Mouse (Mus musculus) CD4-positive, CD25-positive, alpha-beta regulatory T cell, adult 2 months (primary cell): ENCODE results near the gene Mgp.
A peak's percentile ranks its signal among the peaks of the same experiment; 100 is the strongest.
"Not testable (repeated sequence)": the region's sequence is repeated elsewhere in the genome, so short reads cannot be mapped to it uniquely, and the experiment has no call there.

Experiments
- DNase-seq: peaks from one replicate; pipeline ENCODE4 v3.0.0-alpha.2; 2012; ENCODE audit warnings: low read depth, low spot score

Gene Mgp

GRCm38 (mm10) chr6:136898222-136898621 is 22.6 kb upstream of the Mgp start:
- DNase-seq = no peak

GRCm38 (mm10) chr6:136897789-136898188 is 22.2 kb upstream of the Mgp start:
- DNase-seq = no peak

GRCm38 (mm10) chr6:136894532-136895339 is 19.1 kb upstream of the Mgp start:
- DNase-seq = no peak

GRCm38 (mm10) chr6:136892002-136892401 is 16.4 kb upstream of the Mgp start:
- DNase-seq = no peak

- no peak for DNase-seq
These were observed 13.9 kb upstream of the Mgp start for GRCm38 (mm10) chr6:136889554-136889953.

GRCm38 (mm10) chr6:136889067-136889466 is 13.4 kb upstream of the Mgp start:
- no peak for DNase-seq

- DNase-seq = no peak
These were observed 12.2 kb upstream of the Mgp start for GRCm38 (mm10) chr6:136887854-136888253.

GRCm38 (mm10) chr6:136884766-136885165 is 9.1 kb upstream of the Mgp start:
- DNase-seq = not testable (repeated sequence)

GRCm38 (mm10) chr6:136883961-136884360 is 8.3 kb upstream of the Mgp start:
- DNase-seq = no peak

- DNase-seq = no peak
These were observed 7.8 kb upstream of the Mgp start for GRCm38 (mm10) chr6:136883431-136883915.

GRCm38 (mm10) chr6:136881678-136882077 is 6.1 kb upstream of the Mgp start:
- DNase-seq = no peak

GRCm38 (mm10) chr6:136874599-136874998 is 1.0 kb downstream of the Mgp start:
- DNase-seq = no peak

GRCm38 (mm10) chr6:136868921-136869320 is 6.7 kb downstream of the Mgp start:
- DNase-seq = no peak

GRCm38 (mm10) chr6:136866150-136866549 is 9.5 kb downstream of the Mgp start:
- DNase-seq = no peak

GRCm38 (mm10) chr6:136865360-136865759 is 10.3 kb downstream of the Mgp start:
- no peak for DNase-seq

- peak; percentile 70 for DNase-seq
These were observed 14.6 kb downstream of the Mgp start for GRCm38 (mm10) chr6:136861020-136861419.

- no peak for DNase-seq
These were observed 17.2 kb downstream of the Mgp start for GRCm38 (mm10) chr6:136858420-136858819.

GRCm38 (mm10) chr6:136857873-136858260 is 17.8 kb downstream of the Mgp start:
- no peak for DNase-seq

GRCm38 (mm10) chr6:136857186-136857872 is 18.3 kb downstream of the Mgp start, which contains the start of gene Art4:
Gene Art4, minus strand, starts transcription at chr6:136857733.
- peak; percentile 48 for DNase-seq

- DNase-seq = peak; percentile 68
These were observed 19.5 kb downstream of the Mgp start for GRCm38 (mm10) chr6:136856071-136856636.

- DNase-seq = no peak
These were observed 20.4 kb downstream of the Mgp start for GRCm38 (mm10) chr6:136855183-136855582.

- peak; percentile 64 for DNase-seq
These were observed 21.3 kb downstream of the Mgp start for GRCm38 (mm10) chr6:136854361-136854781.
